Mouse (Mus musculus) MEL (cell line): ENCODE results near the gene Nolc1. TPM values are rescaled to one million over a fixed set of nuclear protein-coding genes. Genes with fewer than 3 reads are reported as not detected.

Source experiments
- DNase-seq: peaks from one replicate; pipeline ENCODE4 v3.0.0; 2011; ENCODE audit warnings: low read depth, low spot score
- H3K27ac ChIP-seq: 2 replicates; pipeline ENCODE4 v1.5.1; 2012; ENCODE audit warnings: low read depth, mild to moderate bottlenecking, control low read depth, low read length, moderate library complexity; ENCODE audit not compliant: control insufficient read depth
- H3K27me3 ChIP-seq, 2 experiments: fragments of 150-350 bp in 1 of 2; sonication (generic) in 1 of 2; 2 replicates each; pipeline ENCODE4 v1.6.1; 2012; ENCODE audit warnings: low read length in 2 of 2, mild to moderate bottlenecking in 2 of 2, improper control_type of control experiment in 1 of 2, moderate library complexity in 1 of 2; ENCODE audit not compliant: insufficient read depth in 2 of 2, control insufficient read depth in 1 of 2
- H3K36me3 ChIP-seq, 2 experiments: 2 replicates each; pipeline ENCODE4 v1.6.1; 2012 to 2014; ENCODE audit warnings: low read length in 2 of 2, improper control_type of control experiment in 1 of 2, inconsistent platforms in 1 of 2, mild to moderate bottlenecking in 1 of 2; ENCODE audit not compliant: insufficient read depth in 2 of 2, control insufficient read depth in 1 of 2
- H3K4me1 ChIP-seq, 2 experiments: fragments of 150-350 bp in 1 of 2; sonication (generic) in 1 of 2; 2 replicates each; pipeline ENCODE4 v1.6.1; 2012; ENCODE audit warnings: low read length in 2 of 2, improper control_type of control experiment in 1 of 2, mild to moderate bottlenecking in 1 of 2; ENCODE audit not compliant: insufficient read depth in 2 of 2, control insufficient read depth in 1 of 2
- H3K4me3 ChIP-seq, 2 experiments: fragments of 150-350 bp in 1 of 2; sonication (generic) in 1 of 2; 2 replicates each; pipeline ENCODE4 v1.5.1; 2012; ENCODE audit warnings: low read depth in 2 of 2, low read length in 2 of 2, mild to moderate bottlenecking in 2 of 2, moderate library complexity in 2 of 2, control low read depth in 1 of 2, improper control_type of control experiment in 1 of 2; ENCODE audit not compliant: control insufficient read depth in 1 of 2, insufficient read depth in 1 of 2
- H3K79me2 ChIP-seq: 2 replicates; pipeline ENCODE4 v1.6.1; 2012; ENCODE audit warnings: mild to moderate bottlenecking, low read length, moderate library complexity; ENCODE audit not compliant: control insufficient read depth, poor library complexity, insufficient read depth
- H3K9ac ChIP-seq: 2 replicates; pipeline ENCODE4 v1.6.1; 2012; ENCODE audit warnings: low read depth, mild to moderate bottlenecking, control low read depth, low read length, moderate library complexity; ENCODE audit not compliant: control insufficient read depth, poor library complexity, severe bottlenecking
- H3K9me3 ChIP-seq: fragments of 150-350 bp; sonication (generic); replicated peaks from 2 replicates; pipeline ENCODE4 v1.6.1; 2012; ENCODE audit warnings: mild to moderate bottlenecking, low read length, improper control_type of control experiment, moderate library complexity; ENCODE audit not compliant: insufficient read depth
- CHD1 ChIP-seq: IDR thresholded peaks from 2 replicates; pipeline ENCODE4 v1.6.1; 2012; ENCODE audit warnings: low read depth, mild to moderate bottlenecking, inconsistent platforms, low read length, improper control_type of control experiment
- CHD2 ChIP-seq: IDR thresholded peaks from 2 replicates; pipeline ENCODE4 v1.6.1; 2011; ENCODE audit warnings: low read length, improper control_type of control experiment
- CTCF ChIP-seq, 3 experiments: IDR thresholded peaks in 2 of 3; conservative IDR thresholded peaks in 1 of 3; 2 replicates each; pipeline ENCODE4 v1.5.1; 2011 to 2012; ENCODE audit warnings: low read length in 3 of 3, low read depth in 2 of 3, mild to moderate bottlenecking in 2 of 3, improper control_type of control experiment in 1 of 3, inconsistent platforms in 1 of 3, mixed read lengths in 1 of 3, moderate library complexity in 1 of 3; ENCODE audit not compliant: control insufficient read depth in 1 of 3, insufficient read depth in 1 of 3, poor library complexity in 1 of 3, severe bottlenecking in 1 of 3
- E2F4 ChIP-seq: IDR thresholded peaks from 2 replicates; pipeline ENCODE4 v1.6.1; 2011; ENCODE audit warnings: low read depth, low read length, improper control_type of control experiment, borderline replicate concordance
- ELF1 ChIP-seq: IDR thresholded peaks from 2 replicates; pipeline ENCODE4 v1.6.1; 2014; ENCODE audit warnings: low read depth, mild to moderate bottlenecking, inconsistent platforms, low read length, improper control_type of control experiment, moderate library complexity
- EP300 ChIP-seq, 2 experiments: IDR thresholded peaks; 2 replicates each; pipeline ENCODE4 v1.6.1; 2011; ENCODE audit warnings: improper control_type of control experiment in 2 of 2, low read length in 2 of 2, low read depth in 1 of 2, mild to moderate bottlenecking in 1 of 2
- ETS1 ChIP-seq: IDR thresholded peaks from 2 replicates; pipeline ENCODE4 v1.6.1; 2012; ENCODE audit warnings: low read depth, mild to moderate bottlenecking, inconsistent platforms, low read length, improper control_type of control experiment, moderate library complexity
- GABPA ChIP-seq: IDR thresholded peaks from 2 replicates; pipeline ENCODE4 v1.6.1; 2012; ENCODE audit warnings: low read depth, mild to moderate bottlenecking, inconsistent platforms, low read length, improper control_type of control experiment, moderate library complexity
- GATA1 ChIP-seq: IDR thresholded peaks from 2 replicates; pipeline ENCODE4 v1.6.1; 2011; ENCODE audit warnings: low read depth, low read length, improper control_type of control experiment
- HCFC1 ChIP-seq: IDR thresholded peaks from 2 replicates; pipeline ENCODE4 v1.6.1; 2012; ENCODE audit warnings: low read depth, mild to moderate bottlenecking, inconsistent platforms, low read length, improper control_type of control experiment, moderate library complexity
- JUND ChIP-seq: IDR thresholded peaks from 2 replicates; pipeline ENCODE4 v1.6.1; 2011; ENCODE audit warnings: low read depth, mild to moderate bottlenecking, improper control_type of control experiment, low read length
- MAFK ChIP-seq: IDR thresholded peaks from 2 replicates; pipeline ENCODE4 v1.6.1; 2011; ENCODE audit warnings: low read depth, mild to moderate bottlenecking, low read length, improper control_type of control experiment, borderline replicate concordance
- MAZ ChIP-seq: IDR thresholded peaks from 2 replicates; pipeline ENCODE4 v1.6.1; 2012; ENCODE audit warnings: low read depth, mild to moderate bottlenecking, inconsistent platforms, low read length, improper control_type of control experiment
- MEF2A ChIP-seq: IDR thresholded peaks from 2 replicates; pipeline ENCODE4 v1.6.1; 2014; ENCODE audit warnings: low read depth, mild to moderate bottlenecking, inconsistent platforms, low read length, improper control_type of control experiment; ENCODE audit not compliant: poor library complexity, insufficient replicate concordance, severe bottlenecking; ENCODE audit errors: extremely low read depth
- MXI1 ChIP-seq: IDR thresholded peaks from 2 replicates; pipeline ENCODE4 v1.6.1; 2011; ENCODE audit warnings: mild to moderate bottlenecking, low read depth, low read length, improper control_type of control experiment
- MYB ChIP-seq: IDR thresholded peaks from 2 replicates; pipeline ENCODE4 v1.6.1; 2011; ENCODE audit warnings: mild to moderate bottlenecking, low read depth, low read length, improper control_type of control experiment
- NELFE ChIP-seq: IDR thresholded peaks from 2 replicates; pipeline ENCODE4 v1.6.1; 2011; ENCODE audit warnings: low read depth, low read length, improper control_type of control experiment
- NRF1 ChIP-seq: IDR thresholded peaks from 2 replicates; pipeline ENCODE4 v1.6.1; 2014; ENCODE audit warnings: low read depth, mild to moderate bottlenecking, inconsistent platforms, low read length, improper control_type of control experiment, moderate library complexity; ENCODE audit not compliant: poor library complexity, insufficient read depth, severe bottlenecking
- POLR2A ChIP-seq, 2 experiments: IDR thresholded peaks; 2 replicates each; pipeline ENCODE4 v1.6.1; 2011 to 2012; ENCODE audit warnings: low read length in 2 of 2, mild to moderate bottlenecking in 2 of 2, control low read depth in 1 of 2, improper control_type of control experiment in 1 of 2, low read depth in 1 of 2, moderate library complexity in 1 of 2; ENCODE audit not compliant: control insufficient read depth in 1 of 2, insufficient read depth in 1 of 2, poor library complexity in 1 of 2
- POLR2AphosphoS2 ChIP-seq: IDR thresholded peaks from 2 replicates; pipeline ENCODE4 v1.6.1; 2011; ENCODE audit warnings: low read length, improper control_type of control experiment
- POLR2AphosphoS5 ChIP-seq: IDR thresholded peaks from 2 replicates; pipeline ENCODE4 v1.6.1; 2012; ENCODE audit warnings: low read depth, borderline replicate concordance, mild to moderate bottlenecking, inconsistent platforms, low read length, moderate library complexity, mixed read lengths
- RAD21 ChIP-seq: IDR thresholded peaks from 2 replicates; pipeline ENCODE4 v1.6.1; 2011; ENCODE audit warnings: mild to moderate bottlenecking, low read depth, low read length, improper control_type of control experiment
- RCOR1 ChIP-seq: IDR thresholded peaks from 2 replicates; pipeline ENCODE4 v1.6.1; 2012; ENCODE audit warnings: low read depth, mild to moderate bottlenecking, inconsistent platforms, low read length, improper control_type of control experiment
- SMC3 ChIP-seq: IDR thresholded peaks from 2 replicates; pipeline ENCODE4 v1.6.1; 2011; ENCODE audit warnings: low read depth, low read length, improper control_type of control experiment
- TAL1 ChIP-seq: IDR thresholded peaks from 2 replicates; pipeline ENCODE4 v1.6.1; 2012; ENCODE audit warnings: mild to moderate bottlenecking, inconsistent platforms, low read length, moderate library complexity, mixed read lengths
- TBP ChIP-seq: IDR thresholded peaks from 2 replicates; pipeline ENCODE4 v1.8.0; 2011; ENCODE audit warnings: low read depth, low read length, improper control_type of control experiment
- UBTF ChIP-seq: IDR thresholded peaks from 2 replicates; pipeline ENCODE4 v1.6.1; 2012; ENCODE audit warnings: low read depth, mild to moderate bottlenecking, inconsistent platforms, low read length, improper control_type of control experiment, moderate library complexity, borderline replicate concordance; ENCODE audit not compliant: insufficient read depth
- USF1 ChIP-seq: IDR thresholded peaks from 2 replicates; pipeline ENCODE4 v1.6.1; 2014; ENCODE audit warnings: low read depth, mild to moderate bottlenecking, inconsistent platforms, low read length, improper control_type of control experiment, moderate library complexity
- USF2 ChIP-seq, 2 experiments: IDR thresholded peaks; 2 replicates each; pipeline ENCODE4 v1.6.1; 2011 to 2012; ENCODE audit warnings: improper control_type of control experiment in 2 of 2, low read length in 2 of 2, borderline replicate concordance in 1 of 2, inconsistent platforms in 1 of 2, low read depth in 1 of 2, mild to moderate bottlenecking in 1 of 2; ENCODE audit not compliant: insufficient read depth in 1 of 2
- ZC3H11A ChIP-seq: IDR thresholded peaks from 2 replicates; pipeline ENCODE4 v1.6.1; 2012; ENCODE audit warnings: low read depth, mild to moderate bottlenecking, inconsistent platforms, low read length, improper control_type of control experiment
- ZKSCAN1 ChIP-seq: IDR thresholded peaks from 2 replicates; pipeline ENCODE4 v1.6.1; 2012; ENCODE audit warnings: low read depth, mild to moderate bottlenecking, inconsistent platforms, low read length, improper control_type of control experiment, moderate library complexity
- ZMIZ1 ChIP-seq: IDR thresholded peaks from 2 replicates; pipeline ENCODE4 v1.6.1; 2012; ENCODE audit warnings: low read depth, mild to moderate bottlenecking, inconsistent platforms, low read length, improper control_type of control experiment, moderate library complexity
- ZNF384 ChIP-seq: IDR thresholded peaks from 2 replicates; pipeline ENCODE4 v1.6.1; 2012; ENCODE audit warnings: low read depth, mild to moderate bottlenecking, inconsistent platforms, low read length, improper control_type of control experiment
- polyA plus RNA-seq, 2 experiments: library from polyadenylated mRNA; stranded (reverse) in 1 of 2; unstranded in 1 of 2; fragments of >175 nt in 1 of 2; fragments of >200 nt in 1 of 2; gene quantifications; 2 replicates each; pipeline versions ENCODE4 v1.2.1 to v1.2.4; 2012; ENCODE audit warnings: low replicate concordance in 2 of 2, low read depth in 1 of 2; ENCODE audit not compliant: insufficient read length in 2 of 2, insufficient read depth in 1 of 2, missing spikeins in 1 of 2
- total RNA-seq: library from RNA; depleted of rRNA; stranded (reverse); fragments of 300-350 nt; gene quantifications from 2 replicates; pipeline ENCODE4 v1.2.3, GENCODE M21; 2012

Gene Nolc1
- total and polyA plus RNA-seq, 3 experiments, result 213 to 753 (median 294) TPM

DNA sequence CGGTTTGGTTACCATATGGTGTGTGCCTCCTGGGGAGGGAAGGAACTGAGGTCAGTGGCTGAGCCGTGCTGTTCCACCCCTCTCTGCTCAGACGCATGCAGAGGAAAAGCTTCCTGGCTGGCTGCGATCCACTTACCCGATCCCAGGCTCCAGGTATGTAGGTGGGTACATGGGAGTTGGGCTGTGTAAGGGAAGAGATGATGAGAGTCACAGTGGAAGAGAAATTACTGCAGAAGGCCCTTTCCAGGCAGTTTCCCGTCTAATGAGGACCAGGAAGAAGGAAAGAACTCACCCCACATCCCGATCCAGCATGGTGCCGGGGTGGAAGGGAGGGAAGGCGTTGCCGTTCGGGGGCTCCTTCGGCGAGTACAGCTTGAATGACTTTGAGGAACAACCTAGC is 39.7 kb upstream of the Nolc1 start (continued):
- TF ChIP-seq GATA1 (no peak), RCOR1 (no peak)

GRCm38 (mm10) chr19:46036477-46037242 is 39.0 kb upstream of the Nolc1 start:
- Histone ChIP-seq H3K27ac (peak overlapping the region; percentile 99), H3K27me3 (no peaks in the 10 kb centered on the region), H3K4me1 (peaks cover 15 to 33% of the 10 kb centered on the region in 2 experiments), H3K9me3 (no peaks in the 10 kb centered on the region), H3K4me3 (peak overlapping the region; percentile 76 to 85), H3K36me3 (peaks cover 22 to 35% of the 10 kb centered on the region in 2 experiments), H3K9ac (peak overlapping the region; percentile 86), H3K79me2 (peaks cover 66% of the 10 kb centered on the region)
- peak; percentile 95 for DNase-seq
- peak; percentile 47 for TF ChIP-seq SMC3
- TF ChIP-seq ZC3H11A, result peak; percentile 4; the same call in 1 of the 2 replicates
- TF ChIP-seq MYB, result no peak
- no peak for TF ChIP-seq MAFK
- peak; percentile 68; the same call in 1 of the 2 replicates for TF ChIP-seq CHD1
- TF ChIP-seq RAD21, result peak; percentile 49
- no peak for TF ChIP-seq TBP
- TF ChIP-seq ETS1, result 0 out of 2 replicates have a peak, but pooled peaks have one; percentile 51
- no peak for TF ChIP-seq ZMIZ1
- no peak for TF ChIP-seq POLR2A (IDR thresholded peaks at IDR 0.05; ENCODE audit: control insufficient read depth in 1 of 2, insufficient read depth in 1 of 2, low read depth in 1 of 2, low read length in 2 of 2, poor library complexity in 1 of 2)
- TF ChIP-seq CTCF (IDR thresholded peaks at IDR 0.05 in 2 of 3, conservative IDR thresholded peaks at IDR 0.05 in 1 of 3; ENCODE audit: control insufficient read depth in 1 of 3, insufficient read depth in 1 of 3, low read depth in 2 of 3, low read length in 3 of 3, poor library complexity in 1 of 3, severe bottlenecking in 1 of 3), result peak; percentile 77 to 86 (median 84)
- TF ChIP-seq POLR2AphosphoS2, result no peak
- TF ChIP-seq MEF2A, result no peak
- TF ChIP-seq USF2 (IDR thresholded peaks at IDR 0.05; ENCODE audit: borderline replicate concordance in 1 of 2, insufficient read depth in 1 of 2, low read depth in 1 of 2, low read length in 2 of 2), result no peak
- TF ChIP-seq ZKSCAN1, result no peak
- TF ChIP-seq CHD2, result no peak
- TF ChIP-seq ZNF384, result no peak
- TF ChIP-seq TAL1, result no peak
- TF ChIP-seq USF1, result no peak
- TF ChIP-seq JUND, result no peak
- no peak for TF ChIP-seq MAZ
- TF ChIP-seq RCOR1, result 0 out of 2 replicates have a peak, but pooled peaks have one; percentile 6
- TF ChIP-seq NELFE, result no peak
- 0 out of 2 replicates have a peak, but pooled peaks have one; percentile 29 for TF ChIP-seq GATA1
- TF ChIP-seq ELF1, result no peak
- no peak for TF ChIP-seq POLR2AphosphoS5
- no peak for TF ChIP-seq GABPA
- TF ChIP-seq MXI1, result no peak
- no peak for TF ChIP-seq E2F4
- no peak for TF ChIP-seq UBTF
- TF ChIP-seq NRF1, result no peak
- no peak; a peak in 1 of 4 replicates for TF ChIP-seq EP300 (IDR thresholded peaks at IDR 0.05; ENCODE audit: low read depth in 1 of 2, low read length in 2 of 2)
- TF ChIP-seq HCFC1, result no peak
